Mouse (Mus musculus) stomach, postnatal 0 days (tissue): ENCODE results near the gene Olfr1441.

Experiments used
- CTCF ChIP-seq: IDR thresholded peaks from 2 replicates; pipeline ENCODE4 v1.5.1; 2016; ENCODE audit warnings: antibody characterized with exemption, low read depth, mild to moderate bottlenecking, moderate library complexity
- EP300 ChIP-seq: optimal IDR thresholded peaks from 2 replicates; pipeline ENCODE3; 2016; ENCODE audit warnings: antibody characterized with exemption

DNA sequence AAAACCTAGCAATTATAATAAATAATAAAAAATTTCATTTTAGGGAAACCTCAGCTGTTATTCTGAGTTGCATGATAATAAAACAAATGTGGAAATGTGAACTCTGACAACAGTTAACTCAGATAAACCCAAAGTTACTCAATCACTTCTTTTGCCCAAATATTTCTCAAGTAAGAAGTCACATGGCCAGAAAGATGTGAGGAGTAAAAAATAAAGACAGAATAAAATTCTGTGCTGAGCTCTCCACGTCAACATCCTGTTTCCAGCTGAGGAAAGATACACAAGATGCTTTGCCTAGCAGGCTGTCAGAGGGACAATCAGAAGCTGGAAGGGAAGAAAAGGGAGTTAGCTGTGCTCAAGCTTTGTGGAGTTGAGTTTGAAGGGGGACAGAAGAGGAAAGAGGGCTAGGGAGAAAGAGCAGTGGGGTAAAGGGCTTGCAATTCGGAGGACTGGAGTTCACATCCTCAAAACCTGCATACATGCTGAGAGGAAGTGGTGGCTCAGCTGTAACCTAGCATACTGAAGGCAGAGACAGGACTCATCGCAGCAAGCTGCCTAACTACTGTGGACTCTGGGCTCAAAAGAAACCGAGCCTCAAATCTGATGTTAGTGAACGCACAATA lies 23.0 kb downstream of the Olfr1441 start:
- no peak for TF ChIP-seq CTCF
- TF ChIP-seq EP300, result no peak
